ENCODE assay signal across 20 mouse cellular contexts in the genomic region with DNA sequence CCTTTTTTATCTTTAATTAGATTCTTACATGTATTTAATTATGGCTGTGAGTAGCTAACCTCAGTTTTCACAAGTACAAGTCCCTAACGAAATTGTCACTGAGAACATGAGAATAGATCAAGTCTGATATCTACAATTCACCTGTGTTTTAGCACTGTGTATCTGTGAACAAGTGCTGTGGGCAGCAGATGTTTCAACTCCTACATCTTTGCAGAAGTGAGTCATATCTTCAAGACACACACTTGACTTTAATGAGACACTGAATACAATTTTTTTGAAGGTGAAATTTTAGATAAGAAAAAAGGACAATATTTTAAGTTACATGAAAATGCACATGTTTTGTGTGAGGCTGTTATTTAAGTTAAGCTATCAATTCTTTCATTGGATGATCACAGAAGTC.
A peak's percentile ranks its signal among the peaks of the same experiment; 100 is the strongest.
DNase-seq lines count a peak whose midpoint lies in the region.
"Had no signal": no experiment of that assay in that cellular context is flagged by ENCODE, and none has a peak within 500 bp of the region (broad histone marks: within the 10 kb centered on the region; RNA-seq: fewer than 3 reads in every experiment).

No protein-coding gene starts in this region.

- DNase-seq in frontal cortex, adult 2 months (ENCODE audit: extremely low spot score in 1 of 2, low spot score in 1 of 2) = peak; percentile 5 to 48
- DNase-seq in frontal cortex, postnatal 25 days (ENCODE audit: low spot score in 2 of 2) = no peak
- DNase-seq in left cerebral cortex, adult 18-20 months (ENCODE audit: low spot score in 2 of 2) = peak; percentile 2
- no peak for DNase-seq in left cerebral cortex, postnatal 10 days (ENCODE audit: extremely low spot score in 1 of 2, low spot score in 2 of 2)
- DNase-seq in right cerebral cortex, adult 2 months (ENCODE audit: low spot score in 2 of 2) = peak; percentile 6 to 25
- DNase-seq in right cerebral cortex, postnatal 4 days = no peak
- peak; percentile 33 for DNase-seq in telencephalon, adult 2 months (ENCODE audit: low read depth, low spot score)
- DNase-seq: adrenal gland, adult 2 months; adrenal gland, postnatal 14 days; B cell, adult 2 months; cerebellum, adult 11-12 months; cerebellum, adult 8-10 months; cerebellum, postnatal 10 days; cerebellum, postnatal 36 days; embryo, embryonic 11 days; gastrocnemius, postnatal 10 days; gastrocnemius, postnatal 36 days; heart, adult 2 months; heart, postnatal 14 days; heart, postnatal 4 days had no signal

- intact Hi-C loops in left cerebral cortex, postnatal 10 days (cut with DNase I) = no loop called here

Comparison
In these comparisons a context has a peak if more than half of its experiments do, and no peak if none do; other contexts are left out.
1. DNase-seq: peak in frontal cortex, adult 2 months (2 of 2), left cerebral cortex, adult 18-20 months (2 of 2), right cerebral cortex, adult 2 months (2 of 2) and telencephalon, adult 2 months (single experiment); none in frontal cortex, postnatal 25 days (0 of 2), left cerebral cortex, postnatal 10 days (0 of 2) and right cerebral cortex, postnatal 4 days (single experiment).